Mouse (Mus musculus): ENCODE data around the gene Rnaseh2c.

- TF ChIP-seq CTCF (IDR thresholded peaks at IDR 0.05; ENCODE audit: low read depth) (no peak), EP300 (optimal IDR thresholded peaks at IDR 0.05) (no peak)
Measured at GRCm38 (mm10) chr19:5569521-5569920, 32.2 kb upstream of the Rnaseh2c start.
